Mouse (Mus musculus): ENCODE measurements around the gene Cpa1. TPM values are rescaled to one million over a fixed set of nuclear protein-coding genes. Genes with fewer than 3 reads are reported as not detected.

The Cpa1 gene
- polyA plus RNA-seq, 1 experiment from 2014 or later: 5.4 TPM

GRCm38 (mm10) chr6:30605111-30605510 is 33.9 kb upstream of the Cpa1 start:
- H3K4me2 ChIP-seq (ENCODE audit: low read depth, low read length): no peak overlapping the region

DNA sequence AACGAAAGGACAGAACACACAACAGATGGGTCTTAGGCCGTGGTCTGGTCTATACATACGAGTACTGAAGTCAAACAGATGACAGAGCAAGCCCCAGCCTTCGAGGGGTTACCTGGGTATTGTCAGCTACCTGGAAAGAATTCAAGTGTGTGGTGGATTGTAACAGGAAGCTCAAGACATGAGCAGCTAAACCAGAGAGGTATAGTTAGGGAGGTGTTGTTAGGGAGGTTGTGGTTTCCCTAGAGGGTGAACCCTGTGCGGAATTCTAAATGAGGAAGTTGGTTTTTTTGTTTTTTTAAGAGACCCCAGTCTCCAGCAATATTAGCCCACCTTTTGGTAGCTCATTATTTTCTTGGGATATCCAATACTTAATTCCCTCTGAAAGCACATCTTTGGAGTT is 33.3 kb upstream of the Cpa1 start:
- Histone ChIP-seq H3K9me3 (ENCODE audit: control insufficient read depth, low read length) (no peaks in the 10 kb centered on the region), H3K9ac (ENCODE audit: low read length) (no peak overlapping the region), H3K36me3 (ENCODE audit: control insufficient read depth, insufficient read depth, low read length) (no peaks in the 10 kb centered on the region), H3K4me1 (replicated peaks; ENCODE audit: control insufficient read depth, insufficient read depth, low read length) (no peaks in the 10 kb centered on the region), H3K4me3 (ENCODE audit: low read length) (no peak overlapping the region), H3K4me2 (ENCODE audit: low read depth, low read length) (no peak overlapping the region), H3K27me3 (ENCODE audit: control insufficient read depth, insufficient read depth, low read depth, low read length) (no peaks in the 10 kb centered on the region), H3K27ac (ENCODE audit: low read length) (no peak overlapping the region)
- no peak for ATAC-seq (ENCODE audit: low read depth)
- 73% methylated on average over 5 of the region's 5 CpGs for WGBS

More at GRCm38 (mm10) chr6:30605111-30605510, 33.9 kb upstream of the Cpa1 start:
- Histone ChIP-seq H3K9ac (ENCODE audit: low read length) (no peak overlapping the region), H3K36me3 (ENCODE audit: control insufficient read depth, insufficient read depth, low read length) (no peaks in the 10 kb centered on the region), H3K27ac (ENCODE audit: low read length) (no peak overlapping the region), H3K4me3 (ENCODE audit: low read length) (no peak overlapping the region), H3K27me3 (ENCODE audit: control insufficient read depth, insufficient read depth, low read depth, low read length) (no peaks in the 10 kb centered on the region), H3K9me3 (ENCODE audit: control insufficient read depth, low read length) (no peaks in the 10 kb centered on the region), H3K4me1 (replicated peaks; ENCODE audit: control insufficient read depth, insufficient read depth, low read length) (no peaks in the 10 kb centered on the region)
- 80% methylated on average over 4 of the region's 4 CpGs for WGBS
- no peak for ATAC-seq (ENCODE audit: low read depth)

DNA sequence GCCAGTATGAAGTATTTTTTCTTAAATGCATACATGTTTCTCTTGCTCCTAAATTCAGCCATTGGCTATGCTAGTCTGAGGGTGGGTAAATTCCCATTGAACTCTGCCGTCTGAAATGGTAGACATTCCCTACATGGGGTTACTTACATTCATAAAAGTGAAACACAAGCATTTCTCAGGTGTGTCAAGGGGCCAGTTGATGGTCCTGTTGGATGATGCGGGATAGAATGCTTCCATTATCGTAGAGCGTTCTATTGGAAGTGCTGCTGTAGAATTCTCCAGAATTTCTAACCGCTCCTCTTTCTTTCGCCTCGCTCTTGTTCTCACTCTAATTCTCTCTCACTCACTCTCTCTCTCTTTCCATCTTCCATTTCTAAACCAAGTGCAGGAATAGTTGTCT is 28.3 kb upstream of the Cpa1 start, which contains the start of gene Cpa5:
Gene Cpa5 (plus strand): TSS at position 301 of the 400 bp plus-strand sequence.
- no peak within 1 kb of the TSS for H3K4me3 ChIP-seq (ENCODE audit: low read length)
- no peak within 1 kb of the TSS for H3K9ac ChIP-seq (ENCODE audit: low read length)
- no peaks in the 10 kb centered on the region for H3K27me3 ChIP-seq (ENCODE audit: control insufficient read depth, insufficient read depth, low read depth, low read length)
- H3K9me3 ChIP-seq (ENCODE audit: control insufficient read depth, low read length): no peaks in the 10 kb centered on the region
- H3K4me2 ChIP-seq (ENCODE audit: low read depth, low read length): no peak within 1 kb of the TSS
- ATAC-seq (ENCODE audit: low read depth): no peak
- no peaks in the 10 kb centered on the region for H3K4me1 ChIP-seq (replicated peaks; ENCODE audit: control insufficient read depth, insufficient read depth, low read length)
- H3K27ac ChIP-seq (ENCODE audit: low read length): no peak within 1 kb of the TSS
- H3K36me3 ChIP-seq (ENCODE audit: control insufficient read depth, insufficient read depth, low read length): no peaks in the 10 kb centered on the region
- 97% methylated on average over 7 of the region's 7 CpGs for WGBS

DNA sequence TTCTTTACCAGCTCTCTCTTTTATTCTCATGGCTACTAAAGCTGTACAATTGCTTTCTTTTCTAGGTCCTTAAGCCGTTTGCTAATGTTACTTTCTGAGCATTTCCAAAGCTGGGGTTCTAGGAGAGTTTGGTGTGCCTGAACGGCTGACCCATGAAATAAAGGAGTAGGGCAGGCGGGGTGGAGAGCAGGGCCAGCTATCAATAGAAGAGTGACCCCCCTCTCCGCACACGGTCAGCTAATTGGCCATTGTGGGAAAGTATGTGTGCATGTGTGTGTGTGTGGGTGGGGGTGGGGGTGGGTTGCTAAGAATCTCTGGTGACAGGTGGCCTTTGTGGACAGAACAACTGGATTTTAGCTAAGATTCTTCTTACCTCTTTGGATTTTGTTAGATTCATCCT is 27.8 kb upstream of the Cpa1 start:
- no peaks in the 10 kb centered on the region for H3K36me3 ChIP-seq (ENCODE audit: control insufficient read depth, insufficient read depth, low read length)
- H3K27me3 ChIP-seq (ENCODE audit: control insufficient read depth, insufficient read depth, low read depth, low read length): no peaks in the 10 kb centered on the region
- H3K9ac ChIP-seq (ENCODE audit: low read length): no peak overlapping the region
- WGBS: 72% methylated on average over 5 of the region's 5 CpGs
- no peak for ATAC-seq (ENCODE audit: low read depth)
- H3K4me3 ChIP-seq (ENCODE audit: low read length): no peak overlapping the region
- peaks cover 2% of the 10 kb centered on the region for H3K4me1 ChIP-seq (replicated peaks; ENCODE audit: control insufficient read depth, insufficient read depth, low read length)
- H3K4me2 ChIP-seq (ENCODE audit: low read depth, low read length): no peak overlapping the region
- H3K9me3 ChIP-seq (ENCODE audit: control insufficient read depth, low read length): no peaks in the 10 kb centered on the region
- no peak overlapping the region for H3K27ac ChIP-seq (ENCODE audit: low read length)

GRCm38 (mm10) chr6:30614251-30614650 is 24.8 kb upstream of the Cpa1 start:
- 77% methylated on average over 6 of the region's 6 CpGs for WGBS
- Histone ChIP-seq H3K9me3 (ENCODE audit: control insufficient read depth, low read length) (no peaks in the 10 kb centered on the region), H3K9ac (ENCODE audit: low read length) (no peak overlapping the region), H3K36me3 (ENCODE audit: control insufficient read depth, insufficient read depth, low read length) (no peaks in the 10 kb centered on the region), H3K4me2 (ENCODE audit: low read depth, low read length) (no peak overlapping the region), H3K27ac (ENCODE audit: low read length) (no peak overlapping the region), H3K4me3 (ENCODE audit: low read length) (no peak overlapping the region), H3K27me3 (ENCODE audit: control insufficient read depth, insufficient read depth, low read depth, low read length) (no peaks in the 10 kb centered on the region), H3K4me1 (replicated peaks; ENCODE audit: control insufficient read depth, insufficient read depth, low read length) (peaks cover 19% of the 10 kb centered on the region)
- no peak for ATAC-seq (ENCODE audit: low read depth)

DNA sequence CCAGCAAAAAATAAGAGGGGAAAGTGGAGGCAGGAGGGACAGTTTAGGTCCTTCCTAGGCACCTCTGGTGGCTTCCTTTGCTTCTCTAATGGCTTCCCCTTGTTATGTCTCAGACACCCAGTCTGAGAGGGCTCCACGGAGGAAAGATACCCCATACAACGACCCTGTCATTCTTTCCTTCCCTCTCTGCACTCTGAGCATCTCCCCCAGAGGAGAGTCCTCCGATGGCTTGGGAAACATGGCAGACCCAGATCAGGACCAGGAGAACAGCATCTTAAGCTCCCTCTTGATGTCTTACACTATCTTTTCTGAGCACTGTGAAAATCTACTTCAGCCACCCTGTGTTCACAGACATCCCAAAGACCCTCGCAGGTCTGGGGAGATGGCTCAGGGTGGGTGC is 23.3 kb upstream of the Cpa1 start:
- H3K4me1 ChIP-seq (replicated peaks; ENCODE audit: control insufficient read depth, insufficient read depth, low read length): peaks cover 19% of the 10 kb centered on the region
- no peaks in the 10 kb centered on the region for H3K27me3 ChIP-seq (ENCODE audit: control insufficient read depth, insufficient read depth, low read depth, low read length)
- H3K4me3 ChIP-seq (ENCODE audit: low read length): no peak overlapping the region
- no peaks in the 10 kb centered on the region for H3K9me3 ChIP-seq (ENCODE audit: control insufficient read depth, low read length)
- H3K9ac ChIP-seq (ENCODE audit: low read length): no peak overlapping the region
- H3K36me3 ChIP-seq (ENCODE audit: control insufficient read depth, insufficient read depth, low read length): no peaks in the 10 kb centered on the region
- ATAC-seq (ENCODE audit: low read depth): no peak
- no peak overlapping the region for H3K4me2 ChIP-seq (ENCODE audit: low read depth, low read length)
- 45% methylated on average over 4 of the region's 4 CpGs for WGBS
- H3K27ac ChIP-seq (ENCODE audit: low read length): no peak overlapping the region

DNA sequence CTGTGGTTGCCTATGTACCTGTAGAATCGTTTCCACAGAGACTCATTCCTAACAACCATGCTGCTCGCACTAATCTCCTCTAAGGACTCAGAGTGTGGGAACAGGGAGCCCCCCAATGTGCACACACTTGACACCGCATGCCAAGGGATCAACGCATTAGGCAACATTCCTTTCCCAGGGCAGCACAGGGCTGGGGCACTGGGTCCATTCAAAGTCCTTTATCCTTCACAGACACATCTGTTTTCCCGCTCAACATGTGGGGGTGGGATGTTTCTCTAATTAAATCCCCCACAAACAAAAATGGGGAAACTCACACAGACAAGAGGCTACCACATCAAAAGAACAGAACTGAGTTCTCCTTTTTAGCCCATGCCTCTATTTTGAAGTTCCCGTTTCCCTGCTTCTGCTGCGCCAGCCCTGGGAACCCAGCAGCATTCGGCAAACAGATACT is 22.5 kb upstream of the Cpa1 start:
- Histone ChIP-seq H3K4me1 (replicated peaks; ENCODE audit: control insufficient read depth, insufficient read depth, low read length) (peaks cover 19% of the 10 kb centered on the region), H3K4me3 (ENCODE audit: low read length) (no peak overlapping the region), H3K27ac (ENCODE audit: low read length) (no peak overlapping the region), H3K27me3 (ENCODE audit: control insufficient read depth, insufficient read depth, low read depth, low read length) (no peaks in the 10 kb centered on the region), H3K9me3 (ENCODE audit: control insufficient read depth, low read length) (no peaks in the 10 kb centered on the region), H3K36me3 (ENCODE audit: control insufficient read depth, insufficient read depth, low read length) (no peaks in the 10 kb centered on the region), H3K9ac (ENCODE audit: low read length) (no peak overlapping the region; the same call in 1 of the 2 replicates), H3K4me2 (ENCODE audit: low read depth, low read length) (no peak overlapping the region)
- WGBS: 28% methylated on average over 8 of the region's 8 CpGs
- ATAC-seq (ENCODE audit: low read depth): 0 out of 2 replicates have a peak, but pooled peaks have one; percentile 34

DNA sequence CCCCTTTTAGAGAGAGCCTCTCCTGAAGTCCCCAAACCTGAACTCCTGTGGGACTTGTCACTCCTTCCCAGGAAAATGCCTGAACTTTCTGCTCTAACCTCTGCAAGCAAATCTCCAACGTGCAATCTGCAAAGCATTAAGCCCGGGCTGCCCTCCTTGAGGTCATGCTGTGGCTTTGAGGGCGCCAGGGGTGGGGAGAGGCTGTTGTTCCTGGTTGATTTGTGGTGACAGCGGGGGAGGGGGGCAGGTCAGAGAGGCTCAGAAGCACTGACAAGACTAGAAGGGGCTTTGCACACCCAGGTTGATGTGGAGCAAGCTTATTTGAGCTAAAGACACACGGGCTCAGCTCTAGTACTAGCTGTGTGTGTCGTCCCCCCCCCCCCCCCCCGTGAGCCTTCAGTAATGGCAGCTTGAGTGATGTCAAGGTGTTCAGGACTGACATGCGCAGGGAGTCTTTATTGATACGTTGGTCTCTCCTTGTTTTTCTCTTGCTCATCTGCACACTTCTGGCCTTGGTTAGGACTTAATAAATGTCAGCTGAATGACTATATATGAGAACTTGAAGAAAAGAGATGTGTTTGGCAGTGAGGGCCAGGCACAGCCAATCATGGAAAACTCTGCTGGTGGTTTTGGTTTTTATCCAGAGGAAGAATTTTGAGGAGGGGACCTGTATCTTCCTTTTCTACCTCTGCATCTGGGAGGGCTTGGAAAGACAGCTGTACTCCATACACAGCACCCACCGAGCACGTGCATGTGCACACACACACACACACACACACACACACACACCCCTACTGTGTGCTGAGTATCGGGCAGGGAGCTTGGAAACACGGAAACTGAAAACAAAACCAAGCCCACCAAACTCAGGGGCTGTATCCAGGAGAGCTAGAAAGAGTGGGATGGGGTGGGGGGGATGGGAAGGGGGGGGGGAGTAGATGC is 21.7 kb upstream of the Cpa1 start:
- no peaks in the 10 kb centered on the region for H3K36me3 ChIP-seq (ENCODE audit: control insufficient read depth, insufficient read depth, low read length)
- peak overlapping the region; percentile 50 for H3K9ac ChIP-seq (ENCODE audit: low read length)
- H3K4me1 ChIP-seq (replicated peaks; ENCODE audit: control insufficient read depth, insufficient read depth, low read length): peaks cover 20% of the 10 kb centered on the region
- H3K4me2 ChIP-seq (ENCODE audit: low read depth, low read length): peak overlapping the region; percentile 46
- ATAC-seq (ENCODE audit: low read depth): 0 out of 2 replicates have a peak, but pooled peaks have one; percentile 2
- H3K27ac ChIP-seq (ENCODE audit: low read length): no peak overlapping the region
- H3K27me3 ChIP-seq (ENCODE audit: control insufficient read depth, insufficient read depth, low read depth, low read length): no peaks in the 10 kb centered on the region
- 22% methylated on average over 11 of the region's 13 CpGs for WGBS
- H3K9me3 ChIP-seq (ENCODE audit: control insufficient read depth, low read length): no peaks in the 10 kb centered on the region
- peak overlapping the region; percentile 20; the same call in 1 of the 2 replicates for H3K4me3 ChIP-seq (ENCODE audit: low read length)

DNA sequence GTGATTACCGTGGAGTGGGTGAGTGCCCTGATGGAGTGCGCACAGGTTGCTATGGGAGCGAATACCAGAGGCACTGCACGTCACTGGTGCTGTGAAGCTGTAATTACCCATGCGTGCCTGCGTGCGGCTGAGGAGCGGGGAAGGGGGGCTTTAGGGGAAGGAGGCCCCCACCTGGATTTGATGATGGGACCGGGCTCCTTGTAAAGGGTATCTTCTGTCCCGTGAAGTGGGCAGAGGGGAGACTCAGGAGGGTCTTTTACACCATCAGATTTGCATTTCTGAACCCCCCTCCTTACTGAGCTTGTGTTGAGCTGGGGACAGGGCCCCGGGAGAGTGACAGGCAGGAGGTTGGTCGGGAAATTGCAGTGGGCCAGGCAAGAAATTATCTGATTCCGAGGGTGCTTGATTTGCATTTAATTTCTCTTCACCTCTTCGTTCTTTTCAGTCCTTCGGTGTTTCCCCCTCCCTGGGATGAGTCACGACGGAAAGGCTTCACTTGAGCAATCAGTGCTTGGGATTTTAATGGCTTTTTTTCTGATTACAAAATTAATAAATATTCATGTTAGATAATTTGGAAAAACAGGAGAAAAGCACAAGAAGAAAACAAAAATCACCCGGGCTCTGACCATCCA is 20.9 kb upstream of the Cpa1 start:
- H3K9ac ChIP-seq (ENCODE audit: low read length): peak overlapping the region; percentile 50

More for the DNA sequence above, 20.9 kb upstream of the Cpa1 start:
- no peaks in the 10 kb centered on the region for H3K27me3 ChIP-seq (ENCODE audit: control insufficient read depth, insufficient read depth, low read depth, low read length)
- peak overlapping the region; percentile 20; the same call in 1 of the 2 replicates for H3K4me3 ChIP-seq (ENCODE audit: low read length)
- 23% methylated on average over 18 of the region's 18 CpGs for WGBS
- no peak overlapping the region; the same call in 1 of the 2 replicates for H3K27ac ChIP-seq (ENCODE audit: low read length)
- no peaks in the 10 kb centered on the region for H3K36me3 ChIP-seq (ENCODE audit: control insufficient read depth, insufficient read depth, low read length)
- peak overlapping the region; percentile 46 for H3K4me2 ChIP-seq (ENCODE audit: low read depth, low read length)
- no peaks in the 10 kb centered on the region for H3K9me3 ChIP-seq (ENCODE audit: control insufficient read depth, low read length)
- H3K4me1 ChIP-seq (replicated peaks; ENCODE audit: control insufficient read depth, insufficient read depth, low read length): peaks cover 22% of the 10 kb centered on the region
- peak; percentile 51 for ATAC-seq (ENCODE audit: low read depth)

Measured in lung, embryonic 16.5 days (tissue).